Mouse (Mus musculus) ES-Bruce4 (cell line): ENCODE measurements around the gene Rai1.

Source experiments
- CTCF ChIP-seq: IDR thresholded peaks from one replicate; pipeline ENCODE4 v1.8.1; 2011; ENCODE audit warnings: low read depth, low read length
- EP300 ChIP-seq: IDR thresholded peaks from 2 replicates; pipeline ENCODE4 v1.6.1; 2011; ENCODE audit warnings: low read depth, low read length; ENCODE audit not compliant: insufficient read depth

DNA sequence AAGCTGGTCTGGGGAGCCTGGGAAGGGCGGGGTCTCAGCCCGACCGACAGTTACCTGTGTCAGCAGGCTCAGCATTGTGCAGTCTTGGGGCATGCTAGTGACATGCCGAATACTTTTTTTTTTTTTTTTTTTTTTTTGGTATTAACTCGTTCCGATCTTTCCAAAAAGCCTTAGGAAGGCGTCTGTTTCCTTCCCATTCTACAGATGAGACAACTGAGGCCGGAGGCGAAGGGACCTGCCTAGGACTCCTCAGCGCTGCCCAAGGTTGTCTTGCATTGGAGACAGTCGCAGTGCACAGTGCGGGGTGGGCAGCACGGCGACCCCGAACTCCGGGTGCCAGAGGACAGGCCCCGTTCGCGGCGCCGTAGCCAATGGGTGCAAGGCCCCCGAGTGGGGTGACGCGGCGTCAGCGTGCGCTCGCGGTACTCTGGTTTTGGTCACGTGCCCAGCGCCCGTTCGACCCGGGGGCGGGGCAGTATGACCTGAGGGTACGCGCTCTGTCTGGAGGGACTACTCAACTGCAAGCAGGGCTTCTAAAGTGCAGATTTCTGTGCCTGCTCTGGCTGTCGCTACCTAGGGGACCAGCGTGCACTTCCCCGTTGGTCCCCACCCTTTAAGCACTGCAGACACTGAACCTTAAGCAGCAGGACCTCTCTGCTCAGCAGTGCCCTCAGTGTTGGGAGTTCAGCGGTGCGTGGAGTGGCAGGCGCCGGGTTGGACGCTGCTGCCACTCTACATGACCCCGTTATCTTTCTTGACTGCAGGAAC is 117.8 kb downstream of the Rai1 start, which contains the start of gene Srebf1:
- no peak for TF ChIP-seq CTCF
- TF ChIP-seq EP300: peak; percentile 75
